Mouse (Mus musculus): ENCODE measurements around the gene Olfr231. TPM values are rescaled to one million over a fixed set of nuclear protein-coding genes. Genes with fewer than 3 reads are reported as not detected.

Gene Olfr231
- not detected in 2 replicates for polyA plus RNA-seq (2012; ENCODE audit: insufficient read depth, insufficient read length, missing spikeins)

- no peaks in the 10 kb centered on the region for H3K4me1 ChIP-seq (ENCODE audit: control insufficient read depth, insufficient read depth, insufficient read length, low read length)
- no peak within 1 kb of the TSS for H3K27ac ChIP-seq (replicated peaks; ENCODE audit: low read depth, low read length)
- H3K4me3 ChIP-seq (ENCODE audit: insufficient read depth, low read depth, low read length), result no peak within 1 kb of the TSS
Measured at GRCm38 (mm10) chr1:174121062-174121461, at the start of gene Olfr231. Gene Olfr231 (minus strand): TSS chr1:174121162.

- Histone ChIP-seq H3K4me1 (ENCODE audit: control insufficient read depth, insufficient read depth, insufficient read length, low read length) (no peaks in the 10 kb centered on the region), H3K4me3 (ENCODE audit: insufficient read depth, low read depth, low read length) (no peak overlapping the region), H3K27ac (replicated peaks; ENCODE audit: low read depth, low read length) (no peak overlapping the region)
Measured at GRCm38 (mm10) chr1:174169024-174169423, 48.1 kb upstream of the Olfr231 start.

DNA sequence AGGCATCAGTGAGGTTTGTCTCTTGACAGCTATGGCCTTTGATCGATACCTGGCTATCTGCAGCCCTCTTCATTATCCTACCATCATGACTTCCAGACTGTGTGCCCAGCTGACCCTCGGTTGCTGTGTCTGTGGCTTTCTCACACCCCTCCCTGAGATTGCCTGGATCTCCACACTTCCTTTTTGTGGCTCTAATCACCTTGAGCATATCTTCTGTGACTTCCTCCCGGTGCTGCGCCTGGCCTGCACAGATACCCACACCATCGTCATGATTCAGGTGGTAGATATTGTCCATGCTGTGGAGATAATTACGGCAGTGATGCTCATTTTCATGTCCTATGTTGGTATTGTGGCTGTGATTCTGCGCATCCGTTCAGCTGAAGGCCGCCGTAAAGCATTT, 38.1 kb upstream of the Olfr231 start:
- Histone ChIP-seq H3K4me3 (ENCODE audit: insufficient read depth, low read depth, low read length) (no peak overlapping the region), H3K27ac (replicated peaks; ENCODE audit: low read depth, low read length) (no peak overlapping the region), H3K4me1 (ENCODE audit: control insufficient read depth, insufficient read depth, insufficient read length, low read length) (no peaks in the 10 kb centered on the region)

GRCm38 (mm10) chr1:174158512-174158911, 37.5 kb upstream of the Olfr231 start:
- Histone ChIP-seq H3K4me3 (ENCODE audit: insufficient read depth, low read depth, low read length) (no peak overlapping the region), H3K27ac (replicated peaks; ENCODE audit: low read depth, low read length) (no peak overlapping the region), H3K4me1 (ENCODE audit: control insufficient read depth, insufficient read depth, insufficient read length, low read length) (no peaks in the 10 kb centered on the region)

DNA sequence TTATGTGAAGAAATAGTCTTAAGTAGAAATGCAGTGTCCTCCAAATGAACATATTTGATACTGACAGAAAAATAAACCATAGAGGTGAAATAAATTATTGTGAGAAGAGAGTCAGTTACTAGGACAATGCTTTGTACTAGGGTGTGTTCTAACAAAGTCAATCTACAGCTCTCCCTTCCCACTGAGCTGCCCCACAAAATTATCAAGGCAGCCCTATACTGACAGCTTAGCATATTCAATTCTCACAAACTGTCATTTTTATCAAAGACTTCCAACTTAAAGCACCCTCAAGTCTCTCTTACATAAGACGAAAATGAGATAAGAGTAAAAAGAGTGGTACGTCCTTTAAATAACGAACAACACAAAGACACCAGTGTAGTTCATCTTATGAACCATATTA, 36.7 kb upstream of the Olfr231 start:
- H3K4me3 ChIP-seq (ENCODE audit: insufficient read depth, low read depth, low read length), result no peak overlapping the region
- no peaks in the 10 kb centered on the region for H3K4me1 ChIP-seq (ENCODE audit: control insufficient read depth, insufficient read depth, insufficient read length, low read length)
- no peak overlapping the region for H3K27ac ChIP-seq (replicated peaks; ENCODE audit: low read depth, low read length)

DNA sequence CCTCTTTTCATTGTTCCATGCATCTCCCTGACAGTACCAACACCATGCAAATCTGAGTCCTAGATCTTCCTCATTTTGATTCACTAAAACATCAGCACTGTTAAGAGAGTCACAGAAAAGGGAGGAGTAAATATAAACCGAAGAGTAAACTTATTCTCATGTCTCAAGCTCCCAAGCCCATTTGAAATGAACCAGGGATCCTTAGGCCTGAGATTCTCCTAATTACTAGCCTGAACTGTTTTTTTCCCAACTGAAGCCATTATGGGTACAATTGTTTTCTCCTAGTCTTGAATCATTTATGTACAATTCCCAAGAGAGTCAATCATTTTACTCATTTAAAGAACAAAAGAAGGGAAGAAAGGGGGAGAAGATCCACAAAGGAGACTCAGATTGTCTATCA, 34.4 kb upstream of the Olfr231 start, which contains the start of gene Olfr420:
Gene Olfr420, plus strand, starts transcription at position 301 of the 400 bp plus-strand sequence.
- no peak within 1 kb of the TSS for H3K4me3 ChIP-seq (ENCODE audit: insufficient read depth, low read depth, low read length)

GRCm38 (mm10) chr1:174149289-174149688, 28.3 kb upstream of the Olfr231 start:
- H3K4me3 ChIP-seq (ENCODE audit: insufficient read depth, low read depth, low read length), result no peak overlapping the region
- no peaks in the 10 kb centered on the region for H3K4me1 ChIP-seq (ENCODE audit: control insufficient read depth, insufficient read depth, insufficient read length, low read length)
- no peak overlapping the region for H3K27ac ChIP-seq (replicated peaks; ENCODE audit: low read depth, low read length)

More for the DNA sequence above, 34.4 kb upstream of the Olfr231 start, which contains the start of gene Olfr420:
- no peaks in the 10 kb centered on the region for H3K4me1 ChIP-seq (ENCODE audit: control insufficient read depth, insufficient read depth, insufficient read length, low read length)
- H3K27ac ChIP-seq (replicated peaks; ENCODE audit: low read depth, low read length), result no peak within 1 kb of the TSS

GRCm38 (mm10) chr1:174146696-174147095, 25.7 kb upstream of the Olfr231 start:
- no peak overlapping the region for H3K27ac ChIP-seq (replicated peaks; ENCODE audit: low read depth, low read length)
- no peak overlapping the region for H3K4me3 ChIP-seq (ENCODE audit: insufficient read depth, low read depth, low read length)
- no peaks in the 10 kb centered on the region for H3K4me1 ChIP-seq (ENCODE audit: control insufficient read depth, insufficient read depth, insufficient read length, low read length)

DNA sequence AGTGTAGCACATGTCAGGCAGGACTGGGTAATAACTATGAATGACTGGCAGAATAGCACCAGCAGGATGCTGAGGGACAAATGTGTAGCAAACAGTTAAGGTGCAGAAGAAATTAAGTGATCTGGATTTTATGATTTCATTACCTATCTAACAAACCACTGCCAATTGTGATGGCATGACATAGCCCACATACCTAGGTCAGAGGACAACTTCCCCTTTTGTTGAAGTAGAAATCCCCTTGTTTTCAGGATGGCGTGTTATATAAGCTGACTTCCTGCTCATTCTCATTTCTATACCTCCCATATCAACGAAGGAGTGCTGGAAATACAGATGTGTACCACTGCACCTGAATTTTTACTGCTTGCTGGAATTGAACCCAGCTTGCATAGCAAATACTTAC, 20.4 kb upstream of the Olfr231 start:
- Histone ChIP-seq H3K27ac (replicated peaks; ENCODE audit: low read depth, low read length) (no peak overlapping the region), H3K4me3 (ENCODE audit: insufficient read depth, low read depth, low read length) (no peak overlapping the region), H3K4me1 (ENCODE audit: control insufficient read depth, insufficient read depth, insufficient read length, low read length) (no peaks in the 10 kb centered on the region)

- Histone ChIP-seq H3K4me1 (ENCODE audit: control insufficient read depth, insufficient read depth, insufficient read length, low read length) (no peaks in the 10 kb centered on the region), H3K27ac (replicated peaks; ENCODE audit: low read depth, low read length) (no peak overlapping the region), H3K4me3 (ENCODE audit: insufficient read depth, low read depth, low read length) (no peak overlapping the region)
Measured at GRCm38 (mm10) chr1:174131999-174132398, 11.0 kb upstream of the Olfr231 start.

- H3K27ac ChIP-seq (replicated peaks; ENCODE audit: low read depth, low read length), result no peak within 1 kb of the TSS
- H3K4me1 ChIP-seq (ENCODE audit: control insufficient read depth, insufficient read depth, insufficient read length, low read length), result no peaks in the 10 kb centered on the region
- no peak within 1 kb of the TSS for H3K4me3 ChIP-seq (ENCODE audit: insufficient read depth, low read depth, low read length)
Measured at GRCm38 (mm10) chr1:174131217-174131616, 10.3 kb upstream of the Olfr231 start, which contains the start of gene Olfr424. Gene Olfr424 (plus strand): TSS chr1:174131517.

DNA sequence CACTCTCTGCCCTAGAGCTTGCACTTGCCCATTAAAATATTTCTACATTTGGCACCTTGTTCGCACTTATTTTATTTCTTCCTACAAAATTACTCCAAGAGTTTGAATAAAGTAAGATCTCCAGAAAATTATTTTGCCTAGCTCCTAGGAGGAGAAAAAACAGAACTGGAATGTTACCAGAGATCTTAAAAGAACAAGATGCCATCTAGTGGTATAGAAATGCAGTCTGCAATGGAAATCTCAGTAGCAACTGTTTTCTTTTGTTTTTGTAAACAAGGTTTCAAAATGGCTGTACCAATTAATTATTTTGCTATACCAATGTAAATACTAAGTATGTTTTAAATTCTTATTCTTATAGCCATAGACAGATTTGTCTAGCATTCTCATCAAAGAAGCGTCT, 17.2 kb downstream of the Olfr231 start:
- H3K27ac ChIP-seq (replicated peaks; ENCODE audit: low read depth, low read length), result no peak overlapping the region
- H3K4me3 ChIP-seq (ENCODE audit: insufficient read depth, low read depth, low read length), result no peak overlapping the region
- H3K4me1 ChIP-seq (ENCODE audit: control insufficient read depth, insufficient read depth, insufficient read length, low read length), result no peaks in the 10 kb centered on the region

DNA sequence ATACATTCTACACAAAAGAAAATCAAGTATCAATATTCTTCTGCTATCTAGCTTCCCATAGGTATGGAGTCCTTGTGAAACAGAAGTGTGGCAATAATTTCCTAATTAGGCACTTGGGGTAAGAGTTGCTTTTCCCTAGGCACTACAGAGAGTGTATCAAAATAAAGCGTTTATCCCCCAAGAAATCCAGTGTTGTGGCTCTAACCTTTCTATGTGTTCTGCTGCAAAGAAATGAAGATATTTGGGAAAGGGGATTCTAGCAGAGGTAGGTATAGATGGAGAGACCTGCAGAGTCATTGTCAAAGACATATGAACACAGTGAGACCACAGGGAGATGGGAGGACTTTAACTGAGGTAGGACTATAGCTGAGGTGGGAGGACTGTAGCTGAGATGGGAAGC, 24.4 kb downstream of the Olfr231 start, which contains the start of gene Olfr427:
Gene Olfr427, plus strand, starts transcription at position 301 of the 400 bp plus-strand sequence.
- Histone ChIP-seq H3K4me3 (ENCODE audit: insufficient read depth, low read depth, low read length) (no peak within 1 kb of the TSS), H3K27ac (replicated peaks; ENCODE audit: low read depth, low read length) (no peak within 1 kb of the TSS)

DNA sequence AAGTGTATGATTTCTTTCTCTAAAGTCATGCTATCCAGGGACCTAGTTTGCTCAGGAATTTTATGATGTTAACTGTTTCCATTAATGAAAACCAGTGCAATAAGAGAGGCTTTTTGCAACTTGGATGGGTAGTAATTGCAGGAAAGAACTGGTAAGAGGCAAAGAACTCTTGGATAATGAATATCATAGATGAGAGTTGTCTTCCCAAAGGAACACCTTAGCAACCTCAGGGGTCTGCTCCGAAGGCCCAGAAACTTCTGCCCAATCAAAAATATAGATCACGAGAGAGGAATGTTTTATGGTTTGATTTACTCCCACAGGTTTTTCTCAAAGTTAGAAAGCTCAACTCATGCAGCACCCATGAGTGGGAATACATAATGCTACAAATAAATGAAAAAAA, 36.9 kb downstream of the Olfr231 start, which contains the start of gene Olfr429:
Gene Olfr429, plus strand, starts transcription at position 301 of the 400 bp plus-strand sequence.
- Histone ChIP-seq H3K4me1 (ENCODE audit: control insufficient read depth, insufficient read depth, insufficient read length, low read length) (no peaks in the 10 kb centered on the region), H3K27ac (replicated peaks; ENCODE audit: low read depth, low read length) (no peak within 1 kb of the TSS), H3K4me3 (ENCODE audit: insufficient read depth, low read depth, low read length) (no peak within 1 kb of the TSS)

More for the DNA sequence above, 24.4 kb downstream of the Olfr231 start, which contains the start of gene Olfr427:
- H3K4me1 ChIP-seq (ENCODE audit: control insufficient read depth, insufficient read depth, insufficient read length, low read length), result no peaks in the 10 kb centered on the region

- H3K4me3 ChIP-seq (ENCODE audit: insufficient read depth, low read depth, low read length), result no peak within 1 kb of the TSS
Measured at GRCm38 (mm10) chr1:174066305-174066704, 54.7 kb downstream of the Olfr231 start, which contains the start of gene Olfr430. Gene Olfr430 (plus strand): TSS chr1:174066605.

More at GRCm38 (mm10) chr1:174066305-174066704, 54.7 kb downstream of the Olfr231 start, which contains the start of gene Olfr430:
- Histone ChIP-seq H3K27ac (replicated peaks; ENCODE audit: low read depth, low read length) (no peak within 1 kb of the TSS), H3K4me1 (ENCODE audit: control insufficient read depth, insufficient read depth, insufficient read length, low read length) (no peaks in the 10 kb centered on the region)

All from brown adipose tissue, adult 24 weeks (tissue).